Mouse (Mus musculus) gastrocnemius, adult 2 months (tissue): ENCODE data around the gene Zbtb45. TPM values are rescaled to one million over a fixed set of nuclear protein-coding genes. Genes with fewer than 3 reads are reported as not detected.
A peak's percentile ranks its signal among the peaks of the same experiment; 100 is the strongest.

ENCODE experiments used
- DNase-seq: peaks from one replicate; pipeline ENCODE4 v3.0.0; 2022
- H3K27ac ChIP-seq: fragments of 200-600 bp; 2 replicates; pipeline ENCODE4 v1.8.1; 2022; ENCODE audit warnings: mild to moderate bottlenecking
- H3K4me3 ChIP-seq: fragments of 200-600 bp; 2 replicates; pipeline ENCODE4 v1.8.1; 2022; ENCODE audit warnings: mild to moderate bottlenecking, moderate library complexity
- CTCF ChIP-seq: fragments of 200-600 bp; IDR thresholded peaks from 2 replicates; pipeline ENCODE4 v1.8.1; 2022; ENCODE audit warnings: antibody characterized with exemption, mild to moderate bottlenecking, moderate library complexity
- intact Hi-C: fragments of 180-260 bp; cut with DNase I; formaldehyde crosslinking; loops from one replicate; pipeline ENCODE4 v1.15.1; 2025
- long read RNA-seq, 2 experiments: library from polyadenylated mRNA; stranded (forward); transcript quantifications; one replicate each; pipeline ENCODE4 v2.0.0; 2021
- total RNA-seq, 2 experiments: library from RNA; stranded (reverse); gene quantifications; 2 replicates each; pipeline ENCODE4 v1.2.3; 2021

Gene Zbtb45
- 1 to 10 TPM; 3.3 to 4.4 TPM for total RNA-seq
- long read RNA-seq, experiment 1, transcript Zbtb45-201 (3 exons, 2,171 nt), result major isoform, 11 of 20 reads
- long read RNA-seq, experiment 1, partial matches to known transcripts, result 0 of 20 reads
- long read RNA-seq, experiment 1, other reads (novel, unspliced or antisense), result 7 of 20 reads
- long read RNA-seq, experiment 2, partial matches to known transcripts, result 0 of 12 reads
- long read RNA-seq, experiment 2, other reads (novel, unspliced or antisense), result 7 of 12 reads

DNA sequence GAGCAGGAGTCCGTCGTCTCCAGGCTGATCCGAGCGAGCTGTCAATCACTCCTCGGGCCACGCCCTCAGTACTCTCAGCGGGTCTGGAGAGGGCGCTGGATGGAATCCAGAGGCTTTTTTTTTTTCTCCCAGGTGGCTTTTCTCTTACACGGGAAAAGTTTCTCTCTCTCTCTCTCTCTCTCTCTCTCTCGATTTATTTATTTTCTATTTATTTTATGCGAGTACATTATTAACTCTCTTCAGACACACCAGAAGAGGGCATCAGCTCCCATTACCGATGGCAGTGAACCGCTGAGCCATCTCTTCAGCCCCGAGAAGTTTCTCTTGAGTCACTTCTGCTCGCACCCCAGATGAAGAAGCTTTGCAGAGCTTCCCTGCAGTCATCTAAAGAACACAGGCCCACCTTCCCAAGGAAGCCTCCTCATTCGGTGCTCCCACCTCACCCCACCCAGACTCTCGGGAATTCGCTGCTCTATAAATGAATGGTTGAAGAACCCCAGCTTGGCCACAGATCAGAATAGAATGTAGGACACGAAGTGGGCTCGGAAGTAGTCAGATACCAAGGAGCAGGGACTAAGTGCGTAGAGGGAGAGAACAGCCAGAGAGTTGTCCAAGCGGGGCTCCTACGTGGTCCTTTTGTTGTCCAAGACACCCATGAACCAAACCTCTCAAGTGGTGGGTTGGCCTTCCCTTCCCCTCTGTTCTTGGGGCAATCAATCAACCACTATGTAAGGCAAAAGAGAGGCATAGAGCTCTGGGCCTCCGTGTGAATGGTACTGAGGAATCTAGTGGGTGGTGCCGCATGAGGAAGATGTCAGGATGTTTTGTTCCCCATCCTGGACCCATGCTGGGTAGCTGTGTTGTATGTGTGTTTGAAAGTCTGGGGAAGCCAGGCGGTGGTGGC, at the start of gene Zbtb45:
Gene Zbtb45 (minus strand): TSS at position 30 of the 904 bp plus-strand sequence.
- intact Hi-C loops, result no loop called here
- DNase-seq, result no peak
- Histone ChIP-seq H3K27ac (peak within 1 kb of the TSS; percentile 97), H3K4me3 (peak within 1 kb of the TSS; percentile 80)
- TF ChIP-seq CTCF, result no peak

DNA sequence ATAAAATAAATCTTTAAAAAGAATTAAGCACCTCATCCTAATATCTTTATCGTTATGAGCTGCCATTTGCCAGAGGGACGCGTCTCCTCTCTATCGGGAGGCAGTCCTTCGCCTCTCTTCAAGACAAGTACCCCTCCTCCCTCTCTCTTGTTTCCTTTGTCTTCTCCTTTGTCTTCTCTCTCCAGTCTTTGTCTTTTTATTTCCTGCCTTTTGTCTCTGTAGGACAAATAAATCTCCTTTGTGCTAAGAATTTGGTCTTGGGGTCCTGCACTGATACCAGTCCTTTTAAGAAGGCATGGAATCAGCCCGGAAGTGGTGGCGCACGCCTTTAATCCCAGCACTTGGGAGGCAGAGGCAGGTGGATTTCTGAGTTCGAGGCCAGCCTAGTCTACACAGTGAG, 49.7 kb upstream of the Zbtb45 start:
- Histone ChIP-seq H3K27ac (no peak overlapping the region), H3K4me3 (no peak overlapping the region)
- no peak for DNase-seq
- intact Hi-C loops, result loop anchor here (10.0 kb wide), 1 partner anchor 575 kb away; no protein-coding TSS in a partner anchor
- TF ChIP-seq CTCF, result no peak

DNA sequence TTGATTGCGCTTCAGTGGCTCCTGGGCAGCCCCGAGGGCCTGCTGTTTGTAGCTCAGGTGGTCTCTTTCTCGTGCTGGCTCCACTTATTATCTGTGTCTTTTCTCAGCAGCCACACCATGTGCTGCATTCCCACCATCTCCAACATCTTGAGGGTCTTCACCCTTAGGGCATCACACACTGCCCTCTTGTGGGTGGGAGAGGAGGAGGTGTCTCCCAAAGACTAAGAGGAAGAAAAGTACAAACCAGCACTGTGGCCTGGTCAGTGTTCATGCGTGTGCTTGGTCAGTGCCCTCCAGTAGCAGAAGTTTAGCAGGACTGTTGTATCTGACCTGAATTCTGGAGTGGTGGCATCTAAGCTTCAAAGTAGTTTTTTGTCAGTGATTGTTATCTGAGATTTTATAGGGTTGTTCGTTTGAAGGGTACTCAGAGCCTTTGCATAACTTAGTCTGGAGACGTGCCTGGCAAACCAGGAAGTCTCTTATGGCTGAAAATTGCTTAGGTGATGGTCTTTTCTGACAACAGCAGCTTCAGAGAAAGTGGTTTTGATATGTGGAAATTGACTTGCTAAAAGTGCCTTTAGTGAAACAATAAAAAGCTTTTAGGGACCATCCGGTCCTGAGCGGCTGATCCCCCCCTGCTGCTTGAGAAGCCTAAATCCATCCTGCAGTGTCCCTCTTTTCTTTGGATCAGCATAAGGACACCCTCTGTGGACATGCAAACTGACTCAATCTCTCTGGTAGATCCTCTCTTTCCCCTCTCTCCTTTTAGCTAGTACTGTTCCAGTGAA, 47.3 kb upstream of the Zbtb45 start:
- no peak; the same call in 1 of the 2 replicates for TF ChIP-seq CTCF
- intact Hi-C loops, result loop anchor here (10.0 kb wide), 1 partner anchor 572 kb away; no protein-coding TSS in a partner anchor
- Histone ChIP-seq H3K4me3 (no peak overlapping the region), H3K27ac (no peak overlapping the region)
- DNase-seq, result no peak

DNA sequence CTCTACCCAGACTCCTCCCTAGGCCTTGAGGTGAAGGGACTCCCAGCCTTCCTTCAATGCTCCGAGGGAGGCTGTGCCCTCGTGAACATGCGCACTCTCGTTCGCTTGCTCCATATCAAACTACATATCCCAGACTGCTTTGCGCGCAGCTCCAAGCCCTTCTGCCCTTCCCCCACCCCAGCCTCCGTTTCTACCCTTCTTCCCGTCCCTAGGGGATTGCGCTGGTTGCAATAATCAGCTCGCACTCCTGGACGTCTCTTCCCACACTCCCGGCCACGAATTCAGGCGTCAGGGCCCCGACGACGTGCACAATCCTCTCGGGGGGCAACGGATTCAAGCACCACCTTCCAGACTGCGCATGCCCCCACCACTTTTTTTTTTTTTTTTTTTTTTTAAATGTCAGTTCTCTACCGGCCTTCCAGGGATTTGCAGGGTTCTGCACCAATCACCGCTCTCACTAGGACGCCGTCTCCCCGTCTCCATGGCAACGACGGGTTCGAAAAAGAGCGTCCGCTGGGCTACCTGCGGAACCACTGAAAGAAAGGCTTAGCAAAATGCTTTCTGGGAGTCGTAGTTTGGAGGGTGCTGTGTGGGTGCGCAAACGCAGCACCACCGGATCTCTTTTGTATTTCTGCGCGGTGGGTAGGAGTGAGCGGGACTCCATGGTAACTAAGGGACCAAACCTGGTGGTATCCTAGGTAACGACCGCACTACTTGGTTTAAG, 44.6 kb upstream of the Zbtb45 start, which contains the start of gene Mzf1:
Gene Mzf1 (minus strand): TSS at position 478 of the 724 bp plus-strand sequence.
- peak within 1 kb of the TSS; percentile 91 for H3K4me3 ChIP-seq
- no peak for TF ChIP-seq CTCF
- peak within 1 kb of the TSS; percentile 94 for H3K27ac ChIP-seq
- peak; percentile 94 for DNase-seq
- intact Hi-C loops, result loop anchor here (5.0 to 10.0 kb wide), 3 partner anchors 157 to 570 kb away; partner anchors contain the start of genes Lig1, Zscan22 and Zswim9

DNA sequence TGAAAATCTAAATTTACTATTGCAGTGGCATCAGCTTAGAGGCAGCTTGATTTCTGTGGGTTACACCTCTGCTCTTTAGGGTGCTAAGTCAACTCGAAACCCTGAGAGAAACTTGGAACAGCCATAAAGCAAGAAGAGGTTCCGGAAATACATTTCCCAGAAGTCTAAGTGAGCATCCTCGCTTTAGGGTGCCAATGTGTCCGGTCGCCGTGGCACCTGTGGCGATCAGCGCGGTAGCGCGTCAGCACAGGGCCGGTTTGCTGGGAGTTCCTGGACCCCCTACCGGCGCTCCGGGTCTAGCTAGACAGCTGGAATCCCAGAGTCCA, 44.1 kb upstream of the Zbtb45 start:
- no peak for DNase-seq
- intact Hi-C loops, result loop anchor here (5.0 to 10.0 kb wide), 3 partner anchors 157 to 569 kb away; partner anchors contain the start of genes Lig1, Zscan22 and Zswim9
- no peak for TF ChIP-seq CTCF
- Histone ChIP-seq H3K4me3 (peak overlapping the region; percentile 91), H3K27ac (peak overlapping the region; percentile 94)

DNA sequence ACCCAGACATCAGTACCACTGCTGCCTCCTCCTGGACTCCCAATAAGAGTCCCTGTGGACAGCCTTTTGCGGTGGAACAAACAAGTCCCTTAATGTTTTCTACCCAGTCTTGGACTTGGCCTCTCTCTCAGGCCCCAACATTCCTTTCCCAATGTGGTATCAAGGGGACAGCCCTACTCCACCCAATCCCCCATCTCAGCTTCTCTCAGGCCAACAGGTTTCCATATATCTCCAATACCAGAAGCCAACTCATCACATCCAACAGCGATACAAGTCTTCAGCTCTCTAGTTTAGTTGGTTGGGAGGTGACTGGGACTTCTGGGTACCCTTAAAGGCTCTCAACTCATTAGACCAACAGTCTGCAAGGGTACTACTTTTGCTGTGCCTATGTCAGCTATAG, 43.7 kb upstream of the Zbtb45 start:
- Histone ChIP-seq H3K27ac (peak overlapping the region; percentile 94), H3K4me3 (peak overlapping the region; percentile 91)
- no peak for TF ChIP-seq CTCF
- no peak for DNase-seq
- intact Hi-C loops, result loop anchor here (5.0 to 10.0 kb wide), 3 partner anchors 156 to 569 kb away; partner anchors contain the start of genes Lig1, Zscan22 and Zswim9

DNA sequence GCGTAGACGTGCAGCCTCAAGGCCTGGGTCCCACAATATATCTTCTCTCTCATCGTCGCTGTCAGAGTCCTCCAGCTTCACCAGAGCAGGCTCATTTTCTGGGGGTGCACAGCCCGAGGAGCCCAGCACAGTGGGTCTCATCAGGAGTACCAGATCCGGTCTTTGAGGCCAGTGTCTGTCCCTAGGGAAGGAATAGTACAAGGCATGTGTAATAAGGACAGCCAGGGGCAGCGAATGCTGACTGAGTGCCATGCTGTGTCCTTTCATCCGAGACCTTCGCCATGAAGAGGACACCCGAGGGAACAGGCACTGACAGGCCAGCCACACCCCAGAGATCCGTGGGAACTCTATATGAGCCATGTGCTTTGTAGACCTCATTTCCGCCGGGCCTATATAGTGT, 43.2 kb upstream of the Zbtb45 start:
- no peak overlapping the region for H3K4me3 ChIP-seq
- DNase-seq, result no peak
- no peak overlapping the region for H3K27ac ChIP-seq
- intact Hi-C loops, result loop anchor here (5.0 to 10.0 kb wide), 3 partner anchors 156 to 568 kb away; partner anchors contain the start of genes Lig1, Zscan22 and Zswim9
- no peak for TF ChIP-seq CTCF

DNA sequence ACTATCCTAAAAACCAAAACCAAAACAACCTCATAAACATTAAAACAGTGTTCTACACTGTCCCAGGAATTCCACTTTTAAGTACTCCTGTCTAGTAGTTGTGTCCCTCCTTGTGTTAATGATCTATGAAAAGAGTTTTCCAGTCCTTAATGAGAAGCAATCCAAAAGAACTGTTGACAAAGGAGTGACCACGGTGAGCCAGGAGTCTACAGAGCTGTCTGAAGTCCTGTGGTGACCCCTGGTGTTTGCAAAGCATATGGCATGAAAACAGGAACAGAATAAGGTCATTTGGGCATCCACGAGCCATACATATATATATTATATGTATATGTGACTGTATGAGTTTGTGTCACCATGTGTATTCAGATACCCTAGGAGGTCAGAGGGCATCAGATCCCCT, 36.2 kb upstream of the Zbtb45 start:
- TF ChIP-seq CTCF, result peak; percentile 85
- intact Hi-C loops, result loop anchor here (1.0 to 5.0 kb wide), 2 partner anchors 37 to 134 kb away; no protein-coding TSS in a partner anchor
- H3K4me3 ChIP-seq, result no peak overlapping the region
- no peak overlapping the region for H3K27ac ChIP-seq
- DNase-seq, result peak; percentile 49

DNA sequence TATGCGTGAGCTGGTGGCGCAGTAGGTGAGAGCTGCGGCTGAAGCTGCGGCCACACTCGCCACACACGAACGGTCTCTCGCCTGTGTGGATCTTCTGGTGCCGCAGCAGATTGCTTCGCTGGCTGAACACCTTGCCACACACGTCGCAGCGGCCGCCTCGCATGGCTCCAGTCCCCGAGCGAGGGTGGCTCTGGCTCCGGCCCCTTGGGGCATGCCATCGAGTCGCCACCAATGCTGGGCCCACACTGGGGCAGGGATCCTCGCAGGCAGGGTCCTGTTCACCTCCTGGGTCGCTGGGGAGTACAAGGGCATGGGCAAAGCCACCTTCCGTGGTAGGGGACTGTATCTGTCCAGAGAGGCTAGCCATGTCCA, 34.4 kb upstream of the Zbtb45 start:
- no peak overlapping the region for H3K27ac ChIP-seq
- no peak for TF ChIP-seq CTCF
- DNase-seq, result no peak
- intact Hi-C loops, result no loop called here
- peak overlapping the region; percentile 59 for H3K4me3 ChIP-seq

DNA sequence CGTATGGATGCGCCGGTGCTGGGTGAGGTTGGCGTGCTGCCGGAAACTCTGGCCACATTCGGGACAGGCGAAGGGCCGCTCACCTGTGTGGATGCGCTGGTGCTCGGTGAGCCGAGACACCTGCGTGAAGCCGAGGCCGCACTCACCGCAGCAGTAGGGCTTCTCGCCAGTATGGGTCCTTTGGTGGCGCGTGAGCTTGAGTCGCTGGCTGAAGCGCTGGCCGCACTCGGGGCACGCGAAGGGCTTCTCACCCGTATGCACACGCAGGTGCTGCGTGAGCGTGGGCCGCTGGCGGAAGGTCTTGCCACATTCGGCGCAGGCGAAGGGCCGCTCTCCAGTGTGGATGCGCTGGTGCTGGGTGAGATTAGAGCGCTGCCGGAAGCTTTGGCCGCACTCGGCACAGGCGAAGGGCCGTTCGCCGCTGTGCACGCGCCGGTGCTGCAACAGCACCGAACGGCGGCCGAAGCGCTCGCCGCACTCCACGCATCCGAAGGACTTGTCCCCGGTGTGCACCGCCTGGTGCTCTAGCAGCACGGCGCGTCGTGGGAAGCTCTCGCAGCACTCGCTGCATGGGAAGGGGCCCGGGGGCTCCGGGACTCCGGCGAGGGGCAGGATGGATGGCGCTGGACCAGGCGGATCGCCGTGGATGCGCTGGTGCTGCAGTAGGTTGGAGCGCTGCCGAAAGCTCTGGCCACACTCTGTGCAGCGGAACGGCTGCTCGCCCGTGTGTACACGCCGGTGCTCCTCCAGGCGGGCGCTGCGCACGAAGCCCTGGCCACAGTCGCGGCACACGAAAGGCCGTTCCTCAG, 33.8 kb upstream of the Zbtb45 start:
- intact Hi-C loops, result no loop called here
- Histone ChIP-seq H3K4me3 (peak overlapping the region; percentile 59), H3K27ac (no peak overlapping the region)
- no peak for TF ChIP-seq CTCF
- DNase-seq, result peak; percentile 58

DNA sequence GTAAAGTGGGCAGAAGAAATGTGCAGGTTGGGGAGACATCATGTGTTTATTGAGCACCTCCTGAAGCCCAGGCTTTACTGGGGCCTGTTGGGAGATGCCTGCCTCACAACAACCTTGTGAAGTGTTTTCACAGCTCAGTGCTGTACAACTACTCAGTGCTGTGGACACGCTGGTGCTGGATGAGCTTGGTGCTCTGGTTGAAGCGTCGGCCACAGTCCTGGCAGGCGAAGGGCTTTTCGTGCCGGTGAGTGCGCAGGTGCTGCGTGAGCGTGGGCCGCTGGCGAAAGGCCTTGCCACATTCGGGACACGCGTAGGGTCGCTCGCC, 33.2 kb upstream of the Zbtb45 start:
- TF ChIP-seq CTCF, result no peak
- no peak overlapping the region for H3K27ac ChIP-seq
- no peak for DNase-seq
- H3K4me3 ChIP-seq, result no peak overlapping the region
- intact Hi-C loops, result no loop called here
